Mouse (Mus musculus) cerebellum, postnatal 14 days (tissue): ENCODE measurements around the gene AU022751.

ENCODE experiments used
- DNase-seq, 2 experiments: peaks; one replicate each; pipeline ENCODE4 v3.0.0; 2021; ENCODE audit warnings: mixed read lengths in 2 of 2

Gene AU022751

DNA sequence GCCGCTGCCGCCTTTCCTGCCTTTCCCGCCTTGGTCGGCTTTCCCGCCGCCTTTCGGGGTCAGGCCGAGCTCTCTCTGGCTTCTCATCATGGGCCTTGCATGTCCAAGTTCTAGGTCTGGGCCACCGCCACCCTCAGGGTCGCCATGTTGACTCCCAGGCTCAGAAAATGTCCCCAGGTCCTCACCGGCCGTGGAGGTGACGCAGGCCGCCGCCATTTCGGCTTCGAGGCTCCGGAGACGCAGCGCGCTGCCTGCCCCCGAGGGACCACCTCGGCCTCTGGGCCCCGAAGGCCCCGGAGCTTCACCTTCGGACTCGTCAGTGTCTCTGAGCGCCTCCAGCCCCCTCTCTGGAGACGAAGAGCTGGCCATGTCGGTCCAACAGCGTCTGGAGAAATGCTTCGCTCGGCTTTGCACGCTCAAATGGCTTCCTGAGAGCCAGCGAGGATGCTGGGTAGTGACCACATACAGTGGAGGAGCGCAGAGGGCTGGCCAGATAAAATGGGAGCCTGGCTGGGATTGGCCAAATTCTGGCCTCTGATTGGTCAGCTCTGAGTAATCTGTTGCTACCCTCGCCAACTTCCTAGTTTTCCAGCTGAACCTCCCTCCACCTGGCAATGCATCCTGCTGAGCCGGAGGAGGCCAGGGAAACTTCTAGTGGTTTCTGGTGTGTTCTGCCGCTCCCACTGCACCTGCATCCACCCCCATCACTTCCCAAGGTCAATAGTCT is at the start of gene AU022751:
TSS of gene AU022751 (minus strand) at position 466 of the 727 bp plus-strand sequence.
- no peak for DNase-seq

DNA sequence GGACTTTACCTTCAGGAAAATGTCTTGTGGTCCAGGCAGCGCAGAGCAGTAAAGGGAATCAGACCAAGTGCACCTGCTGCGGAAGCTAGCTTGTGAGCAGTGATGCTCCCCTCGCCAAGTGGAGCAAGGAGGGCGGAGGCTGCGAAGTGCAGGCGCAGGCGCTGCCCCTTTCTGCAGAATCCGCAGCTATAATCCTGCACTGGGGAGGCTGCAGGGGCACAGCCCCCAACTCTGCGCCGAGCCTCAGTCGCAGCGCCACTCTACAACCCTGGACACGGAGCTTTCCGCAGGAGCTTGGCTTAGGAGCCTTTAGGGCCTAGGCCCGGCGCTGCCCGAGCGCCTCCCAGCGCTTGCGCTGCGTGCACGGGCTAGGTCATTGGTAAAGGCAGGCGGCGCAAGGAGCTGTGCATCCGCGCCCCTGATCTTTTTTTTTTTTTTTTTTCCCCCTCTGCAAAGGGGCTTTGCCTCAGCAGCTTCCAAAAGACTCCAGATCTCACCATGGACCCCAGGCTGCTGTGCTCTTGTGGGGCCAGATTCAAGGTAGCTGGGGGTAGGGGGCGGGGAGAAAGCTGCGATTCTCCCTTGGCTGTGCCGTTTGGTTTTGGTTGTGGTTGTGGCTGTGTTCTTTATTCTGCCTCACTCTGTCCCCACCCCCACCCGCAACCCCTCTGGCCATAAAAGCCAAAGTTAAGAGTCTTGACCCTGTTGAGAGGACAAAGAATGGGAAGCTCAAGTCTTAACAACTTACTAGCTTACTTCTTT is 9.0 kb upstream of the AU022751 start:
- DNase-seq, result peak; percentile 61 to 70

DNA sequence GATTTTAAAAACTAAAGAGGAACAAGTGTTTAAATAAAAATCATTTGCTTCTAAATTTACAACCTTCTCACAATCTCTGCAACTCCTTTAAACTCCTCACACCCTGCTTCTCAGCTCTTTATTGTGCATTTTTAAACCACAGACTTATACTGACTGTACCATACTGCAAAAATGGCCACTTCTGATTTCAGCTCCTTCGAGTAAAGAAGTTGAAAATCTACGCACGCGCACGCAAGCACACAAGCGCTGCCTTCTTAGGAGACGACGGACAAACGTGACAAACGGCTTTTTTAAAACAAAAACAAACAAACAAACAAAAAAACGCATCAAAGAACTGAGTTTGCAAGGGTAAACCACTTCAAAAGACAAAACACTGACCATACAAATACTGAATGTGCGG is 8.3 kb upstream of the AU022751 start:
- peak in 1 of 2 experiments; percentile 14 for DNase-seq

DNA sequence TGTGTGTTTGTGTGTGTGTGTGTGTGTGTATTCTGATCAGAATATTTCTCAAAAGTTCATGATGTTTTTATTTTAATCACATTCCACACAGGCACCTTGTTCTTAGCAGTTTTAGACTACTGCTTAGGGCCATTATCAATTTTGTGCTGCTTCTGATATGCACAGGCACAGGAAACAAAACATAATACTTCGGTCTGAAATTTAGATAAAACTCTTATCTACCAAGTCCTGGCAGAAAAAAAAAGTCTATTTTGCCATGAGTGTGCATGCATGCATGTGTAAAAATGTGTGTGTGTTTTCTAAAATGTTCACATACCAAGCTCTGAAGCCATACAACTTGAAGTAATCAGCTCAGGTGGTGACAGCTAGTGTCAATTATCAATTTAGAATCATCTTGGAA is 21.7 kb downstream of the AU022751 start:
- no peak for DNase-seq

DNA sequence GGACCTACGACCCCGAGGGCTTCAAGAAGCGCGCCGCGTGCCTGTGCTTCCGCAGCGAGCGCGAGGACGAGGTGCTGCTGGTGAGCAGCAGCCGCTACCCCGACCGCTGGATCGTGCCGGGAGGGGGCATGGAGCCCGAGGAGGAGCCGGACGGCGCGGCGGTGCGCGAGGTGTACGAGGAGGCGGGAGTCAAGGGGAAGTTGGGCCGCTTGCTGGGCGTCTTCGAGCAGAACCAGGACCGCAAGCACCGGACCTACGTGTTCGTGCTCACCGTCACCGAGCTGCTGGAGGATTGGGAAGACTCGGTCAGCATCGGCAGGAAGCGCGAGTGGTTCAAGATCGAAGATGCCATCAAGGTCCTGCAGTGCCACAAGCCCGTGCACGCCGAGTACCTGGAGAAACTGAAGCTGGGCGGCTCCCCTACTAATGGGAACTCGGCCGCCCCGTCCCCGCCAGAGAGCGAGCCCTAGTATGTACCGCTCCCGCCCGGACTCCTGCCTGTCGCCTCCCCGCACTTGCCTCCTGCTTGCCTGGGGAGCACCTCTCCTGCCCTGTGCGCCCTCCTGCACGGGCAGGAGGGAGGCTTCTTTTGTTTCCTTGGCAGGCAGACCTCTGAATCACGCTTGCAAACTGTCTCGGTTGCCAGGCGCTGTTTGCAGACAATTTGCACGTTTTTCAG is 35.1 kb downstream of the AU022751 start:
- DNase-seq, result peak; percentile 20 to 25

DNA sequence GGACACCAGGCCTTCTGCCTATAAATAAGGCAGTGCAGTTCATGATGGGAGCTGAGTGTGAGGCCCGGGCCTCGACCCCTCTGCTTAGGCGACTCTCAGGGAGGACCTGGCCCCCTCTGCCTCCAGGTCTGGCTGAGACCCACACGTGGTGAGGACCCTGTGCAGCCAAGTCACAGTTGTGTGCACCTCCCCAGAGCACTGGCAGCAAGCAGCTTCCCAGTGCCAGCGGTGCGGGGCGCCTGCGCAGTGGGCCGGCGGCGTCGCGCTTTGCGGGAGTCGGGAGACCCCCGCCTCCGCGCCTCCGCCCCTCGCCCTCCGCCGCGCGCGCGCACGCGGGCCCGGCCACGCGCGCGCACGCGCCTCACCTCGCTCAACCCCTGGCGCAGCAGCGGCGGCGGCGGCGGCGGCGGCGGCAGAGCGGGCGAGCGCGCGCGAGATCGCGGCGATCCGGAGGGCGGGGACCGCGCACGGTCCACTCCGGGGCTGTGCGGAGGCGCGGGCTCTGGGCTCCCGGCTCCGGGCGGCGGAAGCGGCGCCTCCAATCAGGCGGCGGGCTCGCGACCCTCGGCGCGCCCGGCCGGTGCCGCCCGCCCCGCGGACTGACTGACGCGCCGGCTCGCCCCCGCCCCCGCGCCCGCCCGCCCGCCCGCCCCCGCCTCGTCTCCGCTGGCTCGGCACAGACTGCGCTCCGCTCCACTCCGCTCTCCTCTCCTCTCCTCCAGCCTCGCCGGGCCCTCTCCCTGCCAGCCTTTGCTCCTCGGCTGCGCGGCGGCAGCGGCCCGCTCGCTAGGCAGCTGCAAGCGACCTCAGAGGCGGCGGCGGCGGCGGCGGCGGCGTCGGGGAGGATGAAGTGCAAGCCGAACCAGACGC is 35.9 kb downstream of the AU022751 start, which contains the start of gene Nudt11:
TSS of gene Nudt11 (plus strand) at position 388 of the 870 bp plus-strand sequence.
- DNase-seq, result peak; percentile 37 to 49
